Mouse (Mus musculus): Measurements from ENCODE around the gene Cd27. TPM values are rescaled to one million over a fixed set of nuclear protein-coding genes. Genes with fewer than 3 reads are reported as not detected.
"Not testable (repeated sequence)": the region's sequence is repeated elsewhere in the genome, so short reads cannot be mapped to it uniquely, and the experiment has no call there.

The Cd27 gene
- polyA plus RNA-seq, 1 experiment from 2014 or later = 1.4 TPM

- H3K9ac ChIP-seq (ENCODE audit: low read length) = peak overlapping the region; percentile 43; the same call in 1 of the 2 replicates
- no peaks in the 10 kb centered on the region for H3K9me3 ChIP-seq (ENCODE audit: control insufficient read depth, low read length)
- H3K4me1 ChIP-seq (ENCODE audit: control insufficient read depth, insufficient read depth, low read length) = 0 out of 2 replicates have a peak, but pooled peaks cover 2% of the 10 kb centered on the region
- 0 out of 2 replicates have a peak overlapping the region, but pooled peaks have one; percentile 15 for H3K4me2 ChIP-seq (ENCODE audit: low read depth, severe bottlenecking)
- no peaks in the 10 kb centered on the region for H3K27me3 ChIP-seq (ENCODE audit: control insufficient read depth, insufficient read depth, low read length)
- 22% methylated on average over 17 of the region's 17 CpGs for WGBS
- H3K36me3 ChIP-seq (ENCODE audit: control insufficient read depth, insufficient read depth, low read length) = no peaks in the 10 kb centered on the region
- no peak overlapping the region for H3K4me3 ChIP-seq (ENCODE audit: low read depth, low read length)
- DNase-seq (ENCODE audit: low spot score) (peak; percentile 92), ATAC-seq (ENCODE audit: insufficient number of reproducible peaks, low FRiP score, low TSS enrichment, low read depth) (peak; percentile 80; the same call in 1 of the 2 replicates)
- no peak overlapping the region for H3K27ac ChIP-seq (replicated peaks; ENCODE audit: low read depth, low read length)
These were observed 34.8 kb upstream of the Cd27 start for GRCm38 (mm10) chr6:125271455-125272227.

GRCm38 (mm10) chr6:125268799-125269198 lies 32.0 kb upstream of the Cd27 start:
- Histone ChIP-seq H3K4me2 (ENCODE audit: low read depth, severe bottlenecking) (no peak overlapping the region), H3K4me3 (ENCODE audit: low read depth, low read length) (no peak overlapping the region), H3K9me3 (ENCODE audit: control insufficient read depth, low read length) (no peaks in the 10 kb centered on the region), H3K36me3 (ENCODE audit: control insufficient read depth, insufficient read depth, low read length) (no peaks in the 10 kb centered on the region), H3K9ac (ENCODE audit: low read length) (no peak overlapping the region), H3K27me3 (ENCODE audit: control insufficient read depth, insufficient read depth, low read length) (no peaks in the 10 kb centered on the region), H3K4me1 (ENCODE audit: control insufficient read depth, insufficient read depth, low read length) (0 out of 2 replicates have a peak, but pooled peaks cover 2% of the 10 kb centered on the region), H3K27ac (replicated peaks; ENCODE audit: low read depth, low read length) (no peak overlapping the region)
- 52% methylated on average over 6 of the region's 6 CpGs for WGBS
- DNase-seq (ENCODE audit: low spot score) (no peak), ATAC-seq (ENCODE audit: insufficient number of reproducible peaks, low FRiP score, low TSS enrichment, low read depth) (no peak)

- Histone ChIP-seq H3K4me1 (ENCODE audit: control insufficient read depth, insufficient read depth, low read length) (0 out of 2 replicates have a peak, but pooled peaks cover 2% of the 10 kb centered on the region), H3K9ac (ENCODE audit: low read length) (no peak overlapping the region), H3K36me3 (ENCODE audit: control insufficient read depth, insufficient read depth, low read length) (no peaks in the 10 kb centered on the region), H3K9me3 (ENCODE audit: control insufficient read depth, low read length) (no peaks in the 10 kb centered on the region), H3K4me2 (ENCODE audit: low read depth, severe bottlenecking) (no peak overlapping the region), H3K4me3 (ENCODE audit: low read depth, low read length) (no peak overlapping the region), H3K27ac (replicated peaks; ENCODE audit: low read depth, low read length) (no peak overlapping the region), H3K27me3 (ENCODE audit: control insufficient read depth, insufficient read depth, low read length) (no peaks in the 10 kb centered on the region)
- DNase-seq (ENCODE audit: low spot score) = no peak
- ATAC-seq (ENCODE audit: insufficient number of reproducible peaks, low FRiP score, low TSS enrichment, low read depth) = no peak
- 88% methylated on average over 3 of the region's 3 CpGs for WGBS
These were observed 30.7 kb upstream of the Cd27 start for GRCm38 (mm10) chr6:125267469-125267868.

GRCm38 (mm10) chr6:125266600-125266999 lies 29.8 kb upstream of the Cd27 start:
- not testable (repeated sequence) for H3K27me3 ChIP-seq (ENCODE audit: control insufficient read depth, insufficient read depth, low read length); DNase-seq (ENCODE audit: low spot score); H3K27ac ChIP-seq (replicated peaks; ENCODE audit: low read depth, low read length); H3K9me3 ChIP-seq (ENCODE audit: control insufficient read depth, low read length); H3K9ac ChIP-seq (ENCODE audit: low read length); H3K4me2 ChIP-seq (ENCODE audit: low read depth, severe bottlenecking); H3K36me3 ChIP-seq (ENCODE audit: control insufficient read depth, insufficient read depth, low read length); H3K4me1 ChIP-seq (ENCODE audit: control insufficient read depth, insufficient read depth, low read length); ATAC-seq (ENCODE audit: insufficient number of reproducible peaks, low FRiP score, low TSS enrichment, low read depth); H3K4me3 ChIP-seq (ENCODE audit: low read depth, low read length)
- 71% methylated on average over 6 of the region's 6 CpGs for WGBS

GRCm38 (mm10) chr6:125266091-125266490 lies 29.3 kb upstream of the Cd27 start:
- Histone ChIP-seq H3K9me3 (ENCODE audit: control insufficient read depth, low read length) (no peaks in the 10 kb centered on the region), H3K4me2 (ENCODE audit: low read depth, severe bottlenecking) (no peak overlapping the region), H3K36me3 (ENCODE audit: control insufficient read depth, insufficient read depth, low read length) (no peaks in the 10 kb centered on the region), H3K9ac (ENCODE audit: low read length) (no peak overlapping the region), H3K4me1 (ENCODE audit: control insufficient read depth, insufficient read depth, low read length) (no peaks in the 10 kb centered on the region), H3K27ac (replicated peaks; ENCODE audit: low read depth, low read length) (no peak overlapping the region), H3K27me3 (ENCODE audit: control insufficient read depth, insufficient read depth, low read length) (no peaks in the 10 kb centered on the region), H3K4me3 (ENCODE audit: low read depth, low read length) (no peak overlapping the region)
- ATAC-seq (ENCODE audit: insufficient number of reproducible peaks, low FRiP score, low TSS enrichment, low read depth) (no peak), DNase-seq (ENCODE audit: low spot score) (no peak)
- WGBS = 68% methylated on average over 13 of the region's 13 CpGs

- H3K36me3 ChIP-seq (ENCODE audit: control insufficient read depth, insufficient read depth, low read length) = no peaks in the 10 kb centered on the region
- no peak for DNase-seq (ENCODE audit: low spot score)
- no peaks in the 10 kb centered on the region for H3K4me1 ChIP-seq (ENCODE audit: control insufficient read depth, insufficient read depth, low read length)
- no peak for ATAC-seq (ENCODE audit: insufficient number of reproducible peaks, low FRiP score, low TSS enrichment, low read depth)
- 55% methylated on average over 10 of the region's 10 CpGs for WGBS
- no peaks in the 10 kb centered on the region for H3K9me3 ChIP-seq (ENCODE audit: control insufficient read depth, low read length)
- no peak overlapping the region for H3K9ac ChIP-seq (ENCODE audit: low read length)
- H3K27ac ChIP-seq (replicated peaks; ENCODE audit: low read depth, low read length) = no peak overlapping the region
- no peak overlapping the region for H3K4me2 ChIP-seq (ENCODE audit: low read depth, severe bottlenecking)
- no peaks in the 10 kb centered on the region for H3K27me3 ChIP-seq (ENCODE audit: control insufficient read depth, insufficient read depth, low read length)
- H3K4me3 ChIP-seq (ENCODE audit: low read depth, low read length) = no peak overlapping the region
These were observed 28.4 kb upstream of the Cd27 start for GRCm38 (mm10) chr6:125265239-125265638.

- Histone ChIP-seq H3K4me1 (ENCODE audit: control insufficient read depth, insufficient read depth, low read length) (no peaks in the 10 kb centered on the region), H3K9ac (ENCODE audit: low read length) (no peak overlapping the region), H3K4me2 (ENCODE audit: low read depth, severe bottlenecking) (no peak overlapping the region), H3K27ac (replicated peaks; ENCODE audit: low read depth, low read length) (no peak overlapping the region), H3K36me3 (ENCODE audit: control insufficient read depth, insufficient read depth, low read length) (no peaks in the 10 kb centered on the region), H3K27me3 (ENCODE audit: control insufficient read depth, insufficient read depth, low read length) (no peaks in the 10 kb centered on the region), H3K4me3 (ENCODE audit: low read depth, low read length) (no peak overlapping the region), H3K9me3 (ENCODE audit: control insufficient read depth, low read length) (no peaks in the 10 kb centered on the region)
- 86% methylated on average over 9 of the region's 9 CpGs for WGBS
- no peak for DNase-seq (ENCODE audit: low spot score)
- no peak for ATAC-seq (ENCODE audit: insufficient number of reproducible peaks, low FRiP score, low TSS enrichment, low read depth)
These were observed 27.4 kb upstream of the Cd27 start for GRCm38 (mm10) chr6:125264219-125264618.

GRCm38 (mm10) chr6:125260006-125260555 lies 23.3 kb upstream of the Cd27 start:
- Histone ChIP-seq H3K4me2 (ENCODE audit: low read depth, severe bottlenecking) (no peak overlapping the region), H3K36me3 (ENCODE audit: control insufficient read depth, insufficient read depth, low read length) (no peaks in the 10 kb centered on the region), H3K27me3 (ENCODE audit: control insufficient read depth, insufficient read depth, low read length) (no peaks in the 10 kb centered on the region), H3K4me3 (ENCODE audit: low read depth, low read length) (no peak overlapping the region), H3K4me1 (ENCODE audit: control insufficient read depth, insufficient read depth, low read length) (no peaks in the 10 kb centered on the region), H3K27ac (replicated peaks; ENCODE audit: low read depth, low read length) (no peak overlapping the region), H3K9me3 (ENCODE audit: control insufficient read depth, low read length) (no peaks in the 10 kb centered on the region), H3K9ac (ENCODE audit: low read length) (no peak overlapping the region)
- 82% methylated on average over 10 of the region's 10 CpGs for WGBS
- DNase-seq (ENCODE audit: low spot score) (no peak), ATAC-seq (ENCODE audit: insufficient number of reproducible peaks, low FRiP score, low TSS enrichment, low read depth) (no peak)
